Mouse (Mus musculus): ENCODE measurements around the gene H2al2b.
"Not testable (repeated sequence)": the region's sequence is repeated elsewhere in the genome, so short reads cannot be mapped to it uniquely, and the experiment has no call there.

Gene H2al2b

DNA sequence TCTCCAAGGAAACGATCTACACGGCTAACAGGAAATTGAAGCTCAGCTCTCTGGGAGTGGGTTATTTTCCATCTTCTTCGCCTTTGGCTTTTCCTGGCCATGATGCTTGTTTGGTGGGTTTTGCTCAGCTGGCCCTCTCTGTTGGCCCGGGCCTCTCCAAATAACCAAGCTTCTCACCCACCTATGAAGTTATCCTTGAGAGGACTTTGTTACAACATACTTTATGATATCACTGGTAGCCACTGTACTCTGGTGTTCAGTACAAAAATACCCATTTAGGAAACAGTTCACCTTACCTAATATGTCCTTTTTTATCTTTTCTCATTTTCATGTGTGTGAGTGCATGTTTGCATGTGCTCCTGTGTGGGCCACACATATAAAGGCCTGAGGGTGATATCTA is at the start of gene H2al2b:
Gene H2al2b (minus strand): TSS at position 101 of the 400 bp plus-strand sequence.
- not testable (repeated sequence) for DNase-seq (ENCODE audit: extremely low spot score)
